Mouse (Mus musculus) liver, embryonic 11.5 days (tissue): ENCODE results near the gene E030030I06Rik. TPM values are rescaled to one million over a fixed set of nuclear protein-coding genes. Genes with fewer than 3 reads are reported as not detected.
"Not testable (repeated sequence)": the region's sequence is repeated elsewhere in the genome, so short reads cannot be mapped to it uniquely, and the experiment has no call there.

Source experiments
- ATAC-seq: fragments of 200-750 bp; cut with Nextera tagmentation; replicated peaks from 2 replicates; pipeline ENCODE4 v1.8.0; 2017; ENCODE audit warnings: moderate number of reproducible peaks, mild to moderate bottlenecking, moderate TSS enrichment, moderate library complexity; ENCODE audit not compliant: low FRiP score
- DNase-seq: peaks from one replicate; pipeline ENCODE4 v3.0.0-alpha.2; 2017; ENCODE audit warnings: low spot score
- H3K27ac ChIP-seq: fragments of 300-500 bp; sonication (generic); 2 replicates; pipeline ENCODE4 v1.5.1; 2014; ENCODE audit warnings: mild to moderate bottlenecking, low read depth, low read length, control low read depth
- H3K27me3 ChIP-seq: fragments of 300-500 bp; sonication (generic); replicated peaks from 2 replicates; pipeline ENCODE4 v1.6.1; 2014; ENCODE audit warnings: low read length, mixed read lengths; ENCODE audit not compliant: control insufficient read depth, insufficient read depth
- H3K36me3 ChIP-seq: fragments of 300-500 bp; sonication (generic); 2 replicates; pipeline ENCODE4 v1.6.1; 2014; ENCODE audit warnings: mild to moderate bottlenecking, low read length, moderate library complexity, mixed read lengths; ENCODE audit not compliant: control insufficient read depth, insufficient read depth
- H3K4me1 ChIP-seq: fragments of 300-500 bp; sonication (generic); replicated peaks from 2 replicates; pipeline ENCODE4 v1.6.1; 2014; ENCODE audit warnings: low read length, mixed read lengths; ENCODE audit not compliant: control insufficient read depth, insufficient read depth
- H3K4me2 ChIP-seq: fragments of 300-500 bp; sonication (generic); 2 replicates; pipeline ENCODE4 v1.6.1; 2014; ENCODE audit warnings: mild to moderate bottlenecking, control low read depth, moderate library complexity
- H3K4me3 ChIP-seq: fragments of 300-500 bp; sonication (generic); 2 replicates; pipeline ENCODE4 v1.5.1; 2014; ENCODE audit warnings: low read depth, low read length, control low read depth
- H3K9ac ChIP-seq: fragments of 300-500 bp; sonication (generic); 2 replicates; pipeline ENCODE4 v1.6.1; 2014; ENCODE audit warnings: low read depth, low read length, control low read depth
- H3K9me3 ChIP-seq: fragments of 300-500 bp; sonication (generic); 2 replicates; pipeline ENCODE4 v1.6.1; 2016; ENCODE audit warnings: low read length, inconsistent platforms, mixed read lengths; ENCODE audit not compliant: control insufficient read depth
- WGBS: fragments of 180-500 bp; shearing (Covaris S2); extraction: QIAGEN DNeasy Blood & Tissue Kit; methylation state at CpG from one replicate; pipeline ENCODE4 v1.1.7; 2014; 5-methylcytosine and 5-hydroxymethylcytosine counted together
- polyA plus RNA-seq: library from polyadenylated mRNA; unstranded; fragments of >200 nt; fragmentation: Nextera tagmentation; extraction: Ambion mirVana; gene quantifications from 2 replicates; pipeline ENCODE4 v1.2.1, GENCODE M21; 2014

Gene E030030I06Rik
- polyA plus RNA-seq, 1 experiment from 2014 or later = 8.2 TPM

- peaks cover 89% of the 10 kb centered on the region for H3K27me3 ChIP-seq
- H3K9ac ChIP-seq = no peak overlapping the region
- WGBS = 23% methylated on average over 3 of the region's 3 CpGs
- H3K9me3 ChIP-seq = no peaks in the 10 kb centered on the region
- ATAC-seq = no peak
- no peak for DNase-seq
- H3K4me3 ChIP-seq = no peak overlapping the region
- no peaks in the 10 kb centered on the region for H3K4me1 ChIP-seq
- no peak overlapping the region for H3K27ac ChIP-seq
- H3K36me3 ChIP-seq = no peaks in the 10 kb centered on the region
- H3K4me2 ChIP-seq = no peak overlapping the region
Observed at GRCm38 (mm10) chr10:22154871-22155799, 6.1 kb upstream of the E030030I06Rik start.

- peaks cover 90% of the 10 kb centered on the region for H3K27me3 ChIP-seq
- peak; percentile 42 for DNase-seq
- peak overlapping the region; percentile 29; the same call in 1 of the 2 replicates for H3K4me3 ChIP-seq
- WGBS = under 1% methylated on average over 38 of the region's 38 CpGs
- not testable (repeated sequence) for H3K4me1 ChIP-seq, H3K27ac ChIP-seq, H3K9ac ChIP-seq, ATAC-seq, H3K9me3 ChIP-seq, H3K36me3 ChIP-seq
- H3K4me2 ChIP-seq = peak overlapping the region; percentile 44
Observed at GRCm38 (mm10) chr10:22154127-22154526, 5.1 kb upstream of the E030030I06Rik start.

GRCm38 (mm10) chr10:22153147-22153690 lies 4.1 kb upstream of the E030030I06Rik start:
- not testable (repeated sequence) for H3K4me1 ChIP-seq, H3K4me3 ChIP-seq, H3K4me2 ChIP-seq, H3K27ac ChIP-seq, ATAC-seq, DNase-seq, H3K36me3 ChIP-seq, H3K9ac ChIP-seq, H3K9me3 ChIP-seq
- H3K27me3 ChIP-seq = peaks cover 84% of the 10 kb centered on the region
- 17% methylated on average over 7 of the region's 7 CpGs for WGBS

- DNase-seq = not testable (repeated sequence)
Observed at GRCm38 (mm10) chr10:22151863-22152640, 3.0 kb upstream of the E030030I06Rik start.

GRCm38 (mm10) chr10:22151056-22151862 lies 2.2 kb upstream of the E030030I06Rik start:
- 2% methylated on average over 55 of the region's 55 CpGs for WGBS
- H3K9ac ChIP-seq, ATAC-seq, H3K4me1 ChIP-seq, H3K27ac ChIP-seq, DNase-seq, H3K36me3 ChIP-seq, H3K9me3 ChIP-seq: not testable (repeated sequence)
- Histone ChIP-seq H3K27me3 (peaks cover 65% of the 10 kb centered on the region), H3K4me3 (peak overlapping the region; percentile 23; the same call in 1 of the 2 replicates), H3K4me2 (peak overlapping the region; percentile 25; the same call in 1 of the 2 replicates)

More at GRCm38 (mm10) chr10:22151863-22152640, 3.0 kb upstream of the E030030I06Rik start:
- peaks cover 73% of the 10 kb centered on the region for H3K27me3 ChIP-seq
- H3K9me3 ChIP-seq, H3K4me1 ChIP-seq, H3K9ac ChIP-seq, H3K4me2 ChIP-seq, H3K36me3 ChIP-seq, H3K27ac ChIP-seq, H3K4me3 ChIP-seq, ATAC-seq: not testable (repeated sequence)
- WGBS = 4% methylated on average over 11 of the region's 11 CpGs

GRCm38 (mm10) chr10:22150593-22150992 lies 1.5 kb upstream of the E030030I06Rik start:
- Histone ChIP-seq H3K27ac (no peak overlapping the region), H3K4me1 (no peaks in the 10 kb centered on the region), H3K4me2 (peak overlapping the region; percentile 96; the same call in 1 of the 2 replicates), H3K27me3 (peaks cover 59% of the 10 kb centered on the region), H3K9ac (no peak overlapping the region), H3K4me3 (peak overlapping the region; percentile 55; the same call in 1 of the 2 replicates), H3K36me3 (no peaks in the 10 kb centered on the region), H3K9me3 (no peaks in the 10 kb centered on the region)
- ATAC-seq = no peak
- WGBS = 1% methylated on average over 27 of the region's 27 CpGs
- peak; percentile 43 for DNase-seq

GRCm38 (mm10) chr10:22149691-22150465 lies 808 bp upstream of the E030030I06Rik start:
- H3K4me2 ChIP-seq = peak overlapping the region; percentile 96
- H3K4me1 ChIP-seq = no peaks in the 10 kb centered on the region
- H3K27me3 ChIP-seq = peaks cover 51% of the 10 kb centered on the region
- no peak overlapping the region for H3K9ac ChIP-seq
- peak; percentile 47 for DNase-seq
- WGBS = 1% methylated on average over 50 of the region's 50 CpGs
- no peak for ATAC-seq
- no peak overlapping the region for H3K27ac ChIP-seq
- no peaks in the 10 kb centered on the region for H3K9me3 ChIP-seq
- peak overlapping the region; percentile 55 for H3K4me3 ChIP-seq
- H3K36me3 ChIP-seq = no peaks in the 10 kb centered on the region
